Mouse (Mus musculus) thymus, adult 2 months (tissue): ENCODE data around the gene Cacng6. TPM values are rescaled to one million over a fixed set of nuclear protein-coding genes. Genes with fewer than 3 reads are reported as not detected.

Source experiments
- DNase-seq: peaks from one replicate; pipeline ENCODE4 v3.0.0; 2021
- H3K27ac ChIP-seq: fragments of 200-500 bp; 2 replicates; pipeline ENCODE4 v1.5.1; 2012; ENCODE audit warnings: low read length, control low read depth; ENCODE audit not compliant: control insufficient read depth, insufficient read depth
- H3K27me3 ChIP-seq: fragments of 200-500 bp; 2 replicates; pipeline ENCODE4 v1.6.1; 2012; ENCODE audit warnings: mild to moderate bottlenecking, low read length, moderate library complexity, mixed read lengths; ENCODE audit not compliant: control insufficient read depth, insufficient read depth
- H3K36me3 ChIP-seq: fragments of 200-500 bp; 2 replicates; pipeline ENCODE4 v1.6.1; 2012; ENCODE audit warnings: mild to moderate bottlenecking, low read length, moderate library complexity; ENCODE audit not compliant: control insufficient read depth, insufficient read depth
- H3K4me1 ChIP-seq: fragments of 200-500 bp; replicated peaks from 2 replicates; pipeline ENCODE4 v1.6.1; 2012; ENCODE audit warnings: low read length; ENCODE audit not compliant: control insufficient read depth, insufficient read depth
- H3K4me3 ChIP-seq: fragments of 200-500 bp; 2 replicates; pipeline ENCODE4 v1.5.1; 2012; ENCODE audit warnings: mild to moderate bottlenecking, low read length, control low read depth, moderate library complexity; ENCODE audit not compliant: control insufficient read depth, insufficient read depth
- CTCF ChIP-seq: fragments of 200-500 bp; IDR thresholded peaks from 2 replicates; pipeline ENCODE4 v1.5.1; 2012; ENCODE audit warnings: mild to moderate bottlenecking, control low read depth, low read length, moderate library complexity, borderline replicate concordance; ENCODE audit not compliant: control insufficient read depth, poor library complexity, insufficient read depth; ENCODE audit errors: extremely low read depth
- POLR2A ChIP-seq: fragments of 200-500 bp; IDR thresholded peaks from 2 replicates; pipeline ENCODE4 v1.6.1; 2012; ENCODE audit warnings: mild to moderate bottlenecking, low read length, control low read depth, moderate library complexity; ENCODE audit not compliant: control insufficient read depth, poor library complexity, insufficient read depth; ENCODE audit errors: extremely low read depth
- WGBS: fragments of 180-500 bp; shearing (Covaris S2); methylation state at CpG from one replicate; pipeline ENCODE4 v1.1.7; 2018; 5-methylcytosine and 5-hydroxymethylcytosine counted together
- polyA plus RNA-seq: library from polyadenylated mRNA; depleted of rRNA; stranded (reverse); fragments of >200 nt; gene quantifications from 2 replicates; pipeline ENCODE4 v1.2.3, GENCODE M21; 2012; rRNA removed

Gene Cacng6
- 0.11 and 0.40 TPM in 2 replicates for polyA plus RNA-seq

- DNase-seq: no peak
- no peaks in the 10 kb centered on the region for H3K4me1 ChIP-seq
- H3K36me3 ChIP-seq: no peaks in the 10 kb centered on the region
- 73% methylated on average over 4 of the region's 4 CpGs for WGBS
- no peak for TF ChIP-seq CTCF
- TF ChIP-seq POLR2A: no peak
- H3K27me3 ChIP-seq: no peaks in the 10 kb centered on the region; the same call in 1 of the 2 replicates
- H3K4me3 ChIP-seq: no peak within 1 kb of the TSS
- no peak within 1 kb of the TSS for H3K27ac ChIP-seq
Observed at GRCm38 (mm10) chr7:3423895-3424294, at the start of gene Cacng6. Gene Cacng6 (plus strand): TSS chr7:3424195.

DNA sequence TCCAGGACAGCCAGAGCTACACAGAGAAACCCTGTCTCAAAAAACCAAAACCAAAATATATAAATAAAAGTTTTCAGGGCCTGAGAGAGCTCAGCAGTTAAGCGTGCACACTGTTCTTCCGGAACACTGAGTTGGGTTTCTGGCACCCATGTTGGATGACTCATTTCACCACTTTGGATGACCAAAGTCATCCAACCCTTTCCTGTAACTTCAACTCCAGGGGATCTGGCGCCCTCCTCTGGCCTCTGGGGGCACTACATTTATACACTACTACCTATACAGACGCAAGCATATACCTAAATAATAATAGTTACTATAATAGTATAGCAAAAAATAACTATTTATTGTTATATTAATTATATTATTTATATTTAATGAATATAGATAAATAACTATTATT, 47.2 kb upstream of the Cacng6 start:
- WGBS: 56% methylated on average over 4 of the region's 4 CpGs
- Histone ChIP-seq H3K27ac (no peak overlapping the region), H3K36me3 (no peaks in the 10 kb centered on the region), H3K4me3 (no peak overlapping the region), H3K27me3 (no peaks in the 10 kb centered on the region), H3K4me1 (no peaks in the 10 kb centered on the region)
- DNase-seq: peak; percentile 44
- TF ChIP-seq CTCF (no peak), POLR2A (no peak)

- no peak overlapping the region for H3K4me3 ChIP-seq
- H3K27me3 ChIP-seq: no peaks in the 10 kb centered on the region
- no peaks in the 10 kb centered on the region for H3K36me3 ChIP-seq
- TF ChIP-seq POLR2A (no peak), CTCF (no peak)
- WGBS: 87% methylated on average over 9 of the region's 9 CpGs
- H3K27ac ChIP-seq: no peak overlapping the region
- DNase-seq: no peak
- H3K4me1 ChIP-seq: no peaks in the 10 kb centered on the region
Observed at GRCm38 (mm10) chr7:3382123-3382522, 41.9 kb upstream of the Cacng6 start.

GRCm38 (mm10) chr7:3384807-3385319, 39.1 kb upstream of the Cacng6 start:
- Histone ChIP-seq H3K27me3 (no peaks in the 10 kb centered on the region), H3K36me3 (no peaks in the 10 kb centered on the region), H3K4me1 (no peaks in the 10 kb centered on the region), H3K4me3 (no peak overlapping the region), H3K27ac (no peak overlapping the region)
- no peak for DNase-seq
- TF ChIP-seq CTCF (no peak), POLR2A (no peak)
- WGBS: 96% methylated on average over 5 of the region's 5 CpGs

DNA sequence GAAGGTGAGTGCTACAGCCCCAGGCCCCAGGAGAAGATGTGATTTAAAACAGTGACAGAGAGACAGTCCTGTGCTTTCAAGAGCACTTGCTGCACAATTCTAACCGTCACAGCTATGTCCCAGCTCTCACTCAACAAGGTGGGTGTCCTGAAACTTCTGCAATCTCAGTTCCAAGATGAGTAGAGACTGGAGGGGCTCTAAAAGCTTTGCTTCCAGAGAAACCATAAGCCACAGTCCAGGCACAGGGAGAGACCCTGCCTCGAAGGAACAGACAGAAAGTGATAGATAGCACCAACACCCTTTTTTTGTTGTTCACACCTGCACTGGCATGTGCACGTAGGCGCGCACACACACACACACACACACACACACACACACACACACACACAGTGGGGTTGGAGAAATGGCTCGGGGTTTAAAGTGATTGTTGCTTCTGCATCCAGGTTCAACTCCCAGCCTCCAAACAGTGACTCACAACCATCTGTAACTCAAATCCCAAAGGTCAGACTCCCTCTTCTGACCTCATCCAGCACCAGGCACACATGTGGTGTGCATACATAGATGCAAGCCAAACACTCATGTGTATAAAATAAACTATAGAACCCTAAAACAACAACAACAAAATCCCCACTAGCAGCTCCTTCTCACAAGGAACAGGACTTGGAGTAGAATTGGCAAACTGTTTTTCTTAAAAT, 37.8 kb upstream of the Cacng6 start:
- no peaks in the 10 kb centered on the region for H3K36me3 ChIP-seq
- no peak for TF ChIP-seq CTCF
- TF ChIP-seq POLR2A: no peak
- H3K4me1 ChIP-seq: no peaks in the 10 kb centered on the region
- 89% methylated on average over 6 of the region's 6 CpGs for WGBS
- H3K27me3 ChIP-seq: no peaks in the 10 kb centered on the region
- no peak overlapping the region for H3K27ac ChIP-seq
- no peak overlapping the region for H3K4me3 ChIP-seq
- DNase-seq: no peak

- no peak for DNase-seq
- TF ChIP-seq CTCF: no peak
- TF ChIP-seq POLR2A: no peak
- 87% methylated on average over 18 of the region's 18 CpGs for WGBS
- Histone ChIP-seq H3K27ac (no peak overlapping the region), H3K4me3 (no peak overlapping the region), H3K4me1 (no peaks in the 10 kb centered on the region), H3K36me3 (no peaks in the 10 kb centered on the region), H3K27me3 (no peaks in the 10 kb centered on the region)
Observed at GRCm38 (mm10) chr7:3387761-3388160, 36.2 kb upstream of the Cacng6 start.
